Mouse (Mus musculus) small intestine, adult 2 months (tissue): ENCODE measurements around the gene Mrpl42. TPM values are rescaled to one million over a fixed set of nuclear protein-coding genes. Genes with fewer than 3 reads are reported as not detected.

Source experiments
- H3K27ac ChIP-seq: fragments of 200-500 bp; 2 replicates; pipeline ENCODE4 v1.5.1; 2012; ENCODE audit warnings: low read depth, low read length, control low read depth, inconsistent platforms; ENCODE audit not compliant: insufficient read depth
- H3K27me3 ChIP-seq: fragments of 200-500 bp; 2 replicates; pipeline ENCODE4 v1.6.1; 2012; ENCODE audit warnings: mild to moderate bottlenecking, moderate library complexity, low read length, inconsistent platforms; ENCODE audit not compliant: control insufficient read depth, insufficient read depth
- H3K36me3 ChIP-seq: fragments of 200-500 bp; 2 replicates; pipeline ENCODE4 v1.6.1; 2012; ENCODE audit warnings: mild to moderate bottlenecking, low read length, control low read depth, inconsistent platforms; ENCODE audit not compliant: control insufficient read depth, insufficient read depth
- H3K4me1 ChIP-seq: fragments of 200-500 bp; 2 replicates; pipeline ENCODE4 v1.6.1; 2012; ENCODE audit warnings: low read length, inconsistent platforms, mixed read lengths; ENCODE audit not compliant: control insufficient read depth, insufficient read depth, insufficient read length
- H3K4me3 ChIP-seq: fragments of 200-500 bp; 2 replicates; pipeline ENCODE4 v1.5.1; 2012; ENCODE audit warnings: low read depth, mild to moderate bottlenecking, control low read depth, inconsistent platforms, low read length, moderate library complexity
- CTCF ChIP-seq: fragments of 200-500 bp; IDR thresholded peaks from 2 replicates; pipeline ENCODE4 v1.5.1; 2012; ENCODE audit warnings: low read depth, mild to moderate bottlenecking, control low read depth, inconsistent platforms, low read length, moderate library complexity, mixed read lengths; ENCODE audit not compliant: insufficient replicate concordance, insufficient read length; ENCODE audit errors: extremely low read depth
- POLR2A ChIP-seq: fragments of 200-500 bp; IDR thresholded peaks from 2 replicates; pipeline ENCODE4 v1.6.1; 2012; ENCODE audit warnings: low read depth, mild to moderate bottlenecking, control low read depth, inconsistent platforms, low read length, moderate library complexity
- WGBS: fragments of 180-500 bp; shearing (Covaris S2); methylation state at CpG from one replicate; pipeline ENCODE4 v1.1.7; 2018; 5-methylcytosine and 5-hydroxymethylcytosine counted together
- polyA plus RNA-seq: library from polyadenylated mRNA; depleted of rRNA; stranded (reverse); fragments of >200 nt; gene quantifications from 2 replicates; pipeline ENCODE4 v1.2.3, GENCODE M21; 2012

The Mrpl42 gene
- polyA plus RNA-seq, 1 experiment, result 38.2 TPM

- TF ChIP-seq CTCF (no peak), POLR2A (peak; percentile 83)
- Histone ChIP-seq H3K27ac (peak within 1 kb of the TSS; percentile 95), H3K4me1 (peaks cover 7% of the 10 kb centered on the region; the same call in 1 of the 2 replicates), H3K27me3 (no peaks in the 10 kb centered on the region), H3K4me3 (peak within 1 kb of the TSS; percentile 98), H3K36me3 (no peaks in the 10 kb centered on the region)
- WGBS, result under 1% methylated on average over 76 of the region's 81 CpGs
These were observed 13.0 kb upstream of the Mrpl42 start, which contains the start of gene Ube2n for GRCm38 (mm10) chr10:95514656-95515292. Gene Ube2n, plus strand, starts transcription at chr10:95515145.

GRCm38 (mm10) chr10:95513768-95514556 is 12.2 kb upstream of the Mrpl42 start:
- H3K27me3 ChIP-seq, result no peaks in the 10 kb centered on the region
- TF ChIP-seq POLR2A (no peak), CTCF (no peak)
- 0 out of 2 replicates have a peak overlapping the region, but pooled peaks have one; percentile 40 for H3K27ac ChIP-seq
- peaks cover 3% of the 10 kb centered on the region; the same call in 1 of the 2 replicates for H3K4me1 ChIP-seq
- 34% methylated on average over 15 of the region's 15 CpGs for WGBS
- H3K4me3 ChIP-seq, result peak overlapping the region; percentile 98
- no peaks in the 10 kb centered on the region for H3K36me3 ChIP-seq

GRCm38 (mm10) chr10:95512635-95513034 is 10.9 kb upstream of the Mrpl42 start:
- H3K4me1 ChIP-seq, result peaks cover 3% of the 10 kb centered on the region; the same call in 1 of the 2 replicates
- TF ChIP-seq CTCF, result no peak
- TF ChIP-seq POLR2A, result no peak
- 90% methylated on average over 8 of the region's 8 CpGs for WGBS
- no peaks in the 10 kb centered on the region for H3K27me3 ChIP-seq
- H3K27ac ChIP-seq, result no peak overlapping the region
- no peak overlapping the region for H3K4me3 ChIP-seq
- no peaks in the 10 kb centered on the region for H3K36me3 ChIP-seq

GRCm38 (mm10) chr10:95509263-95509662 is 7.5 kb upstream of the Mrpl42 start:
- TF ChIP-seq POLR2A, result no peak
- no peak for TF ChIP-seq CTCF
- Histone ChIP-seq H3K27ac (peak overlapping the region; percentile 33), H3K4me3 (no peak overlapping the region), H3K27me3 (no peaks in the 10 kb centered on the region), H3K4me1 (peaks cover 3% of the 10 kb centered on the region; the same call in 1 of the 2 replicates), H3K36me3 (no peaks in the 10 kb centered on the region)
- 75% methylated on average over 3 of the region's 3 CpGs for WGBS

- no peaks in the 10 kb centered on the region for H3K4me1 ChIP-seq
- no peaks in the 10 kb centered on the region for H3K36me3 ChIP-seq
- no peak for TF ChIP-seq CTCF
- no peak for TF ChIP-seq POLR2A
- peak overlapping the region; percentile 33 for H3K27ac ChIP-seq
- WGBS, result 75% methylated on average over 6 of the region's 6 CpGs
- H3K27me3 ChIP-seq, result no peaks in the 10 kb centered on the region
- H3K4me3 ChIP-seq, result no peak overlapping the region
These were observed 7.1 kb upstream of the Mrpl42 start for GRCm38 (mm10) chr10:95508793-95509192.

GRCm38 (mm10) chr10:95508126-95508525 is 6.4 kb upstream of the Mrpl42 start:
- no peak overlapping the region for H3K4me3 ChIP-seq
- H3K36me3 ChIP-seq, result no peaks in the 10 kb centered on the region
- no peaks in the 10 kb centered on the region for H3K27me3 ChIP-seq
- no peak overlapping the region for H3K27ac ChIP-seq
- H3K4me1 ChIP-seq, result no peaks in the 10 kb centered on the region
- TF ChIP-seq CTCF (no peak), POLR2A (no peak)
- 85% methylated on average over 8 of the region's 8 CpGs for WGBS

GRCm38 (mm10) chr10:95504341-95504740 is 2.6 kb upstream of the Mrpl42 start:
- WGBS, result 0% methylated on average over 1 of the region's 1 CpGs

More at GRCm38 (mm10) chr10:95504341-95504740, 2.6 kb upstream of the Mrpl42 start:
- H3K27ac ChIP-seq, result no peak overlapping the region
- H3K4me1 ChIP-seq, result no peaks in the 10 kb centered on the region
- H3K36me3 ChIP-seq, result no peaks in the 10 kb centered on the region
- TF ChIP-seq POLR2A, result no peak
- TF ChIP-seq CTCF, result no peak
- H3K27me3 ChIP-seq, result no peaks in the 10 kb centered on the region
- no peak overlapping the region for H3K4me3 ChIP-seq
